Mouse (Mus musculus) telencephalon, adult 2 months (tissue): ENCODE data around the gene Ifnl2.

Experiments
- DNase-seq: peaks from one replicate; pipeline ENCODE4 v3.0.0-alpha.2; 2011; ENCODE audit warnings: low read depth, low spot score

Ifnl2 gene

DNA sequence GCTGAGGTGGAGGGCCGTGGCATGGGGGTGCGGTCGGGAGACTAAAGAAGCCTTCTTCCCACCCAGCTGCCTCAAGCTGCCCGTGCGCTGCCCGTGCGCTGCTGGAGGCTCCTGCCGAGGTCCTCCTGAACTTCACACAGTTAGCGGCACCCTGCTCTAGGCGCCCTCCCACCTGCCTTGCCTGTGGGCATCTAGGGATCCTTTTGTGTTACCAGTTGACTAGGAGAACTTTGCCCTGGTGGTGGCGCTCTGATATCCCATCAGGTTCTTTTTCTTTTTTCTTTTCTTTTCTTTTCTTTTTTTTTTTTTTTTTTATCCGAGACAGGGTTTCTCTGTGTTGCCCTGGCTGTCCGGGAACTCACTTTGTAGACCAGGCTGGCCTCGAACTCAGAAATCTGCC is 19.4 kb downstream of the Ifnl2 start:
- DNase-seq: no peak

DNA sequence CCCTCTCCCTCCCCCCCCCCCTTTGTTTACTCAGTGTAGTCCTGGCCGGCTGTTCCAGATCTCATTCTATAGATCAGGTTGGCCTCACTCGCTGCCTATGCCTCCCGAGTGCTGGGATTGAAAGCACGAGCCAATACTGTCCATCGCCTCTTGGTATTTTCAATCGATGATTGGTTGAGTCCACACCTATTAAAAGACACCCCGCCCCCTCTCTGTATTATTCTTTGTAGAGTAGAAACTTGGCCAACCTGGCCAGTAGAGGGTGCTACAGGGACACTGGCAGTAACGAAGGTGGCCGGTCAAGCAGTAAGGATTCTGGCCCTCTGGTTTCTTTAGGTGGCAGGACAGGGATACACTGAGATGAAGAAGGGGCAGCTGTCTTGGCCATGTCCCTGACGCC is 19.8 kb downstream of the Ifnl2 start:
- no peak for DNase-seq

GRCm38 (mm10) chr7:28488030-28488491 is 22.2 kb downstream of the Ifnl2 start:
- DNase-seq: peak; percentile 65

DNA sequence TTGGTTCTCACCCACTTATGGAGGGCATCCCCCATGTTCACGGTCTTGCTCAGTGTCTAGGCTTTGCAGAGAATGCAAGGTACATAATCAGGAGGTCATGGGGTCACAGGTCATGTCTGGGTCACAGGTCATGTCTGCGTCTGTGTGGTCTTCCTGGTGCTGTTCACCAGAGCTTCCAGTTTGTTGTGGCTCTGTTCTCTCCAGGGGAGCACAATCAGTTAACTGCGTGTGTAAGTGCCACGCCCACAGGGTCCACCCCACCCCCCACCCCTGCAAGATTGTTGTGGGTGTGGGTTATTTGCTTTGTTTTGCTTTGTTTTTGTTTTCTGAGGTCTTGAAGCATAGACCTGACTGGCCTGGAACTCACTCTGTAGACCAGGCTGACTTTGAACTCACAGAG is 26.1 kb downstream of the Ifnl2 start:
- DNase-seq: no peak

GRCm38 (mm10) chr7:28482854-28483253 is 27.4 kb downstream of the Ifnl2 start:
- DNase-seq: peak; percentile 44

DNA sequence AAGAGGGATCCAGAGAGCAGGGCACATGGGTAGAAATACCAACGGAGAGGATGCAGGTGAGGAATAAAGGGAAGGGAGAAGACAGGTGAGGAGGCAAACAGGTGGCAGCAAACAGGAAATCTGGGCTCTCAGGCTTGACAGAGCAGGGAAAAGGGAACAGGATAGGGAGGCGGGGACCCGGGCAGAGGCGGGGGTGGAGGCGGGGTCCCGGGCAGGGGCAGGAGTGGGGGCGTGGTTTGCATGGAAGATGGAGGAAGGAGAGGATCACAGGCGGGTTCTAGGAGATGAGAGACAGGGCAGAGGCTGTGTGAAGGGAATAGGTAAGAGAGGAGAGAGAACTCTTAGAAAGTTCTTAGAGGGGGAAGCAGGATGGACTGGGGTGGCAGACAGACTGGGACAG is 31.4 kb downstream of the Ifnl2 start:
- DNase-seq: no peak

- DNase-seq: no peak
These were observed 32.9 kb downstream of the Ifnl2 start for GRCm38 (mm10) chr7:28477363-28477762.

DNA sequence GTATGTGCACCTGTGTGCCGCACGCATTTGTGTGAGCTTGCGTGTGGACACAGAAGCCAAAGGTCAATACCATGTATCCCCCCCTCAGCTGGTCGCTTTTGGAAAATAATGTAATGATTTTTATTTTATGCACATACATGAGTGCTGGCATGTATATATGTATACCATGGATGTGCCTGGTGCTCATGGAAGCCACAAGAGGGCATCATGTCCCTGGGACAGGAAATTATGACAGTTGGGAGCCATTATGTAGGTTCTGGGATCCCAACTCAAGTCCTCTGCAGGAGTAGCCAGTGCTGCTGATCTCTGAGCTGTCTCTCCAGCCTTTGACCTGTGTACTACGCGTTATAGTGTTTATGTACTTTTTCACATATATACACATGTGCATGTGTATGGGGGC is 34.1 kb downstream of the Ifnl2 start:
- no peak for DNase-seq

- no peak for DNase-seq
These were observed 43.0 kb downstream of the Ifnl2 start for GRCm38 (mm10) chr7:28467213-28467751.

DNA sequence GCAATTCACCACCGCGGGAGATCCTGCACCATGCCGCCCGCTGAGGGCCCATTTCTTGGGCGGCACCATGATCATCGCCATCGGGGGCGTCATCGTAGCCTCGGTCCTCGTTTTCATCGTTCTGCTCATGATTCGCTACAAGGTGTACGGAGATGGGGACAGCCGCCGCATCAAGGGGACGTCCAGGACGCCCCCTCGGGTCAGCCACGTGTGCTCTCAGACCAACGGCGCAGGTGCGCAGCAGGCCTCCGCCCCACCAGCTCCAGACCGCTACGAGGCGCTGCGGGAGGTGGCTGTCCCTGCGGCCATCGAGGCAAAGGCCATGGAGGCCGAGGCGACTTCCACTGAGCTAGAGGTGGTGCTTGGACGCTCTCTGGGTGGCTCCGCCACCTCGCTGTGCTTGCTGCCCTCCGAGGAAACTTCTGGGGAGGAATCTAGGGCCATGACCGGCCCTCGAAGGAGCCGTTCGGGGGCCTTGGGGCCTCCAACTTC is 43.5 kb downstream of the Ifnl2 start:
- no peak for DNase-seq

GRCm38 (mm10) chr7:28464416-28465212 is 45.6 kb downstream of the Ifnl2 start:
- peak; percentile 93 for DNase-seq

DNA sequence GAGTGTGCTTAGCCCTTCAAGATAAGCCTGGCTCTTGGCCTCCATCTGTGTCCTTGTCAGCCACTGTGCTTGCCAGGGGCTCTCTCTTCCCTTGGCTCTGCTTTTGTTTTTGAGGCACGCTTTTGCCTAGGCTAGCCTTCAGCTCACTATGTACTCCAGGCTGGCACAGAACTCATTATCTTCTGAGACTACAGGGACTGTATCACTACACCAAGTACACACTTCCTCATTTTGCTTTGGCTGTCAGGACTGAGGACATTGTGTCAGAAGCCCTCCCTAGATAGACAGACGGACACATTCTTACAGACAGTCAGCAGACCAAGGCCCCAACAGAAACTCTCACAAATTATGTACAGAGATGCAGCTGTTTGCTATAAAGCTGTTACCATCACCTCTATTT is 47.5 kb downstream of the Ifnl2 start:
- no peak for DNase-seq

DNA sequence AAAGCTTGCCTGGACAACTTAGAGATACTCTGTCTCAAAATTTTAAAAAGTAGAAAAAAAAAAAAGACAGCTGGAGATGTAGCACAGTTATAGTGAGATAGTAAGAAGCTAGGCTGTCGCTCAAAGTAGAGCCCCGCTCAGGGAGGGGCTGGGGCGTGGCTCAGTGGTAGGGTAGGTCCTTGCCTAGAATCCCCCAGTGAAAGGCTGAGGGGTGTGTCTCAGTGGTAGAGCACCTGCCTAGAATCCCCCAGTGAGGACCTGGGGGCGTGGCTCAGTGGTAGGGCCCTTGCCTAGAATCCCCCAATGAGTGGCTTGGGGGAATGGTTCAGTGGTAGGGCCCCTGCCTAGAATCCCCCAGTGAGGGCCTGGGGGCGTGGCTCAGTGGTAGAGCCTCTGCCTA is 49.9 kb downstream of the Ifnl2 start:
- no peak for DNase-seq
